Mouse (Mus musculus): ENCODE data around the gene Fpr1. TPM values are rescaled to one million over a fixed set of nuclear protein-coding genes. Genes with fewer than 3 reads are reported as not detected.
A peak's percentile ranks its signal among the peaks of the same experiment; 100 is the strongest.

The Fpr1 gene
- polyA plus RNA-seq, 1 experiment from 2014 or later, result 2.3 TPM

DNA sequence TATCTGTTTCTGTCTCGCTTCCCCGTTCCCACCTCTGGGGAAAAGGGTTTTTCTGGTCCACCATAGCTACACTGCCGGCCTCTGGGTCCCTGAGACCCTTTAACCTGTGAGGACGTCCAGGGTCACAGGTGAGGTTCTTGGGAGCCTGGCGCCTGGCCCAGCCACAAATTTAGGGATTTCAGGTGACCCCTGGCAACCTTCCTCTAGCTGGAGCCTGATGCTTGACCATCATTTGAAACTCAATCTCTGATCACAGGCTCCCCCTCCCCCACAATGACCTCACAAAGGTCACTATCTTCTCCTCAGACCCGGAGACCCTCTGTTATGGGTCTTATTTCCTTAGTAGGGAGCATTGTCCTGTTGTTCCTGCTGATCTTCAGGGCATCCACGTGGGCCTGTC lies 53.0 kb downstream of the Fpr1 start:
- Histone ChIP-seq H3K36me3 (no peaks in the 10 kb centered on the region), H3K4me1 (replicated peaks) (peaks cover 4% of the 10 kb centered on the region; the same call in 1 of the 2 replicates), H3K9me3 (replicated peaks) (no peaks in the 10 kb centered on the region), H3K27ac (no peak overlapping the region), H3K4me3 (replicated peaks) (no peak overlapping the region), H3K27me3 (peaks cover 32% of the 10 kb centered on the region), H3K4me2 (no peak overlapping the region), H3K9ac (no peak overlapping the region)
- 54% methylated on average over 7 of the region's 7 CpGs for WGBS (ENCODE audit: insufficient replicate concordance)
- ATAC-seq (ENCODE audit: low read depth) (no peak), DNase-seq (no peak)

DNA sequence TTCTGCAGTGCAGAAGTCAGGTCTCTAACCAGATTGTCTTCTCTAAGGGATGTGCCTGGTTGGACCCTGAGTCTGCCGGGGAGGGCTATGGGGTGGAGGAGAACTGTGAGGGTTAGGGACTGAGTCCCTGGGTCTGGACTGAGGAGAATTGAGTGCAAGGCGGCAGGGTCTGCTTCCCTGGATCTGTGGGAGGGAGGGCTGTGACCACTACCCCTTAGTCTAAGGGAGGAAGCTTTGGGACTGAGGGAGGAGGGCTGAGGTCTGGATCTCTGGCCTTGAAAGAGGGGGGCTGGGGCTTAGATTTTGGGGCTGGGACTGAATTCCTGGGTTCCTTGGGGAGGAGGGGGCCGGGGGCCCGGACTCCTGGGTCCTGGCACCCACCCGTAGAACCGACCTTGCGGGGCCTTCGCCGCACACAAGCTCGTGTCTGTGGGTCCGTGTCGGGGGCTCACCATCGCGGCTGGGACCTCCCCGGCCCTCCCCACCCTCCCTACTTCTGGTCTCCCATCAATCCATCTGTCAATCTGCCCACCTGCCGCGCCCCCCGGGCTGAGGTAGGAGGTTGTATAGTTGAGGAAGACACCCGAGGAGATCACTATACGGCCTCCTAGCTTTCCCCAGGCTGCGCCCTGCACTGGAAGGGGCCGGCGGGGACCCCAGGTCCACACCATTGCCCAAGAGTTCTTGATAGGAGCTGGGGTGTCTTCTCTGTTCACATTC lies 53.8 kb downstream of the Fpr1 start:
- no peak overlapping the region for H3K9ac ChIP-seq
- H3K4me1 ChIP-seq (replicated peaks), result peaks cover 5% of the 10 kb centered on the region; the same call in 1 of the 2 replicates
- H3K27ac ChIP-seq, result no peak overlapping the region
- whole genome bisulfite sequencing (ENCODE audit: insufficient replicate concordance), result 64% methylated on average over 22 of the region's 23 CpGs
- peak overlapping the region; percentile 61; the same call in 1 of the 2 replicates for H3K4me3 ChIP-seq (replicated peaks)
- no peak for DNase-seq
- ATAC-seq (ENCODE audit: low read depth), result no peak
- H3K4me2 ChIP-seq, result peak overlapping the region; percentile 62
- no peaks in the 10 kb centered on the region for H3K36me3 ChIP-seq
- peaks cover 34% of the 10 kb centered on the region for H3K27me3 ChIP-seq
- no peaks in the 10 kb centered on the region for H3K9me3 ChIP-seq (replicated peaks)

DNA sequence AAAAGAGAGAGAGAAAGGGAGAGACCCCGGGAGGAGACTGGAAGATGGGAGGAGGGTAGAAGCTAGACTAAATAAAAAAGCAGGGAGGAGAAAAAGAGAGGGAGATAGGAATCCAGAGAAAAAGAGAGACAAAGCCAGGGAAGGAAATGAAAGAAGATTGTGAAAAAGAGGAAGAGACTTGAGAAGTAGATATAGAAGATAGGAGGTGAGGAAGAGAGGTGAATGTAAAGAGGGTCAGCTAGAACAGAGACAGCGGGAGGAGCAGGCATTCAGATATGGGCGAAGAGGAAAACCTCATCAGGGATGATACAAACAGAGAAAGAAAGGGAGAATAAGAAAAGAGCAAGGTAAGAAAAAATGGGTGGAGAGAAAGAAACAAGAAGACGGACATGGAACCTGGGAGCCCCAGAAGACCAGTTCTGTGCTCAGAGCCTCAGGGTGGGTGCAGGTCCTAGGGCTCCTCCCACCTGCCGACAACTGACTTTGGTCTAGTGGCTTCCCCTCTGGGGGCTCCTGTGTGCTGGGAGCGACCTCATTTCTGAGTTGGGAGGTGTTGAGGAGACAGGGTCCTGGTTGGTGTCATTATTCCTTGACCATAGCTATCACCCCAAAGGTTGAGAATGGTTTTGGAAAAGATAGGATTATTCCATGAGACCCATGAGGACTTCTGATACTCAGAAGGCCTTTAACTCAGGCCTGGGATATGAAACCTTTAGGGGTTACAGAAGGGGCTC lies 54.5 kb downstream of the Fpr1 start:
- ATAC-seq (ENCODE audit: low read depth), result no peak
- Histone ChIP-seq H3K27ac (no peak overlapping the region), H3K4me1 (replicated peaks) (peaks cover 5% of the 10 kb centered on the region; the same call in 1 of the 2 replicates), H3K36me3 (no peaks in the 10 kb centered on the region), H3K4me3 (replicated peaks) (peak overlapping the region; percentile 61), H3K4me2 (peak overlapping the region; percentile 62), H3K27me3 (peaks cover 37% of the 10 kb centered on the region), H3K9me3 (replicated peaks) (no peaks in the 10 kb centered on the region), H3K9ac (no peak overlapping the region; the same call in 1 of the 2 replicates)
- WGBS (ENCODE audit: insufficient replicate concordance), result 15% methylated on average over 6 of the region's 6 CpGs
- no peak for DNase-seq

DNA sequence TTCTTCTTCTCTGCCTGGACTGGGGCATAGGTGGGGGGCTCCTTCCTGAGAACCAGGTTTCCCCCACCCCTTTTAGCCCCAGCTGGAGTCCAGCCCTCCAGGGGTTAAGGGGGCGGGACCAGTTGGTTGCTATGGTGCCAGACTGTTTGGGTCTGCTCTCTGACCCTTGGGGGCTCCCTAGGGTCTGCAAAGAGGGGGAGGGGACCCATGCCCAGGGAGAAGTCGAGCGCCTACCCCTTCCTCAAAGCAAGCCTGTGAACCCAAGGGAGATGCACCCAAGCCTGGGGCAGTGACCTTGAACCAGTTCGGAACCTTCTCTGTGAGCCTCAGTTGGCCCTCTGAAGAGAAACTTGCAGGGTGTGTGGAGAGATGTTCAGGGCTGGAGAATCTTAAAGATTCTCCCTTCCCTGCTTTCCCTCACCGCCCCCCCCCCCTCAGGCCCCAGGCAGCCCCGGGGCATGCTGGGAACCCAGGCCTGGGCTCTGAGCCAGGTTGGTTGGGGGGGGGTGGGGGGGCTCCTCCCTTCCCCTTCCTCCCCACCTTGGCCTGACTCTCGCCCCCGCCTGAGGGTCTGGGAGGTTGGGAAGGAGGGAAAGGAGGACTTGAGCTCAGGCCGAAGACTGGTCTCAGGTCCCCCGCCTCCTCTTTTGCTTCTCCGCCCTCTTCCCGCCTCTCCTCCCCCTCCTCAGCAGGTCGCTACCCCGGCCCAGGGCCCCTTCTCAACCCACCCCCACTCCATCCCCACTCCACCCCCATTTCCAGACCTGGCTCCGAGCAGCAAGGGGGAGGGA lies 55.4 kb downstream of the Fpr1 start:
- Histone ChIP-seq H3K36me3 (no peaks in the 10 kb centered on the region), H3K27me3 (peaks cover 37% of the 10 kb centered on the region), H3K9me3 (replicated peaks) (no peaks in the 10 kb centered on the region), H3K4me3 (replicated peaks) (peak overlapping the region; percentile 61), H3K4me1 (replicated peaks) (peaks cover 5% of the 10 kb centered on the region; the same call in 1 of the 2 replicates), H3K9ac (peak overlapping the region; percentile 50; the same call in 1 of the 2 replicates), H3K4me2 (peak overlapping the region; percentile 62), H3K27ac (peak overlapping the region; percentile 68)
- DNase-seq (no peak), ATAC-seq (ENCODE audit: low read depth) (peak; percentile 21)
- WGBS (ENCODE audit: insufficient replicate concordance), result 7% methylated on average over 9 of the region's 15 CpGs

DNA sequence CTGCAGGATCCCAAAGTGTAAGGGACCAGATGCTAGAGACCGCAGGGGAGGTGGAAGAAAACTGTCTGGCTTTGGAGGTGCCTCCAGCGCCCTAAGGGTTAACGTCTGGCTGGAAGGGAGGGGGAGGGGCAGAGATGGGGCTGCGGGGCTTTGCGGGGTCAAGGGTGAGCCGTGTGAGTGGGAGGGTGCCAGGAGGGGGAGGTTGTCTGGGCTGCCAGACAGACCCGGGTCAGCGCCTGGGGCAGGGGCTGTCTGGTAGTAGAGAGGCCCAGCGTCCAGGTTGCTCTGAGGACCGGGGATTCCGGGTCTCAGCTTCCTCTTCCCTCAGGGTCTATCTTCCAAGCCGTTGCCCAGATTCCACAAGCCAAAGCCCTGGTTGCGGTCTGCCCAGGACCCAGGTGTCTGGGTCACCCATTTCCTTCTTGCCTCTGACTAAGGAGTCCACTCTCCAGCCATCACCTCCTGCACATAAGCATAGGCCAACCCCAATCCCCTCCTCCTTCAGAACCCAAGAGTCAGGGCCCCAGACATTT lies 56.0 kb downstream of the Fpr1 start:
- under 1% methylated on average over 13 of the region's 13 CpGs for WGBS (ENCODE audit: insufficient replicate concordance)

DNA sequence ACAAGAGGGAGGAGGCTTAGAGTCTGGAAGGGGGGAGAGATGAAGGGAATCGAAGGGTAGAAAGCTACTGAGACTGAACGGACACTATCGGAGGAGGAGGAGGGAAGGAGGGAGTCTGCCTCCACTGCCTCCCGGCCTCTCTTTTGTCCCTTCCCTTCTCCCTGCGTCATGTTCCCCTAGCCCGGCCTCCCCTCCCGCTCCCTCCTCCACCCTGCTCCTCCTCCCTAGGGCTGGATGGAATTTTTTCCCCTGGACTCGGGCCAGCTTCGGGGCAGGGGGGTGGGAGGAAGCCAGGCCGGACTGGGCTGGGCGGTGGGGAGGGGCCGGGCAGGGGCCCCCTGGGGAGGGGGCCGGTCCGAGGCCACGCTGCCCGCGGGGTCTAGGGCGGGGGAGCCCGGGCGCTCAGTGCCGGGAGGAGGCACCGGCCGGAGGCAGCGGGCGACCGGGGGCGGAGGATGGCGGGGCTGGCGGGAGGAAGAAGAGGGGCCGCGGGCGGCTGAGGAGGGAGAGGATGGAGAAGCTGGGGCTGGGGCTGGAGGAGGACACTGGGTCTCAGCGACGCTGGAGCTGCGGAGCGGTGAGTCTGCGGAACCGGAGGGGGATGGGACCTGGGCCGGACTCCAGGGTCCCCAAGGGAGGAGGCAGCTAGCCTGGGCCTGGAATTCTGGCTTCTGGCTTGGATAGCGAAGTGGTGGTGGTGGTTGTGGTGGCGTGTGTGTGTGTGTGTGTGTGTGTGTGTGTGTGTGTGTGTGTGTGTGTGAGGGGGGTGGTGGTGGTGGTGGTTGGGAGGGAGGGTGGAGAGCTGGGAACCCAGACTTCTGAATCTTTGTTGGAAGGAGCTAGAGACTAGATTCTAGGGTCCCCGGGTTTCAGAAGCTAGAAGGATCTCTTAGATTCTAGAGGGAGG lies 56.7 kb downstream of the Fpr1 start, which contains the start of gene Spaca6:
Spaca6 (plus strand) TSS at position 408 of the 907 bp plus-strand sequence.
- H3K27me3 ChIP-seq, result peaks cover 37% of the 10 kb centered on the region
- peaks cover 5% of the 10 kb centered on the region; the same call in 1 of the 2 replicates for H3K4me1 ChIP-seq (replicated peaks)
- WGBS (ENCODE audit: insufficient replicate concordance), result 3% methylated on average over 37 of the region's 42 CpGs
- peak within 1 kb of the TSS; percentile 54 for H3K9ac ChIP-seq
- no peaks in the 10 kb centered on the region for H3K9me3 ChIP-seq (replicated peaks)
- H3K4me2 ChIP-seq, result peak within 1 kb of the TSS; percentile 62
- DNase-seq (no peak), ATAC-seq (ENCODE audit: low read depth) (peak; percentile 74)
- no peaks in the 10 kb centered on the region for H3K36me3 ChIP-seq
- peak within 1 kb of the TSS; percentile 69 for H3K27ac ChIP-seq
- H3K4me3 ChIP-seq (replicated peaks), result peak within 1 kb of the TSS; percentile 61

More for the DNA sequence above, 56.0 kb downstream of the Fpr1 start:
- Histone ChIP-seq H3K36me3 (no peaks in the 10 kb centered on the region), H3K4me2 (peak overlapping the region; percentile 62), H3K27me3 (peaks cover 37% of the 10 kb centered on the region), H3K9me3 (replicated peaks) (no peaks in the 10 kb centered on the region), H3K9ac (peak overlapping the region; percentile 50; the same call in 1 of the 2 replicates), H3K4me3 (replicated peaks) (peak overlapping the region; percentile 61), H3K4me1 (replicated peaks) (peaks cover 5% of the 10 kb centered on the region; the same call in 1 of the 2 replicates), H3K27ac (peak overlapping the region; percentile 68)
- ATAC-seq (ENCODE audit: low read depth), result peak; percentile 66
- DNase-seq, result no peak

MicroRNA genes within 50 kb of the gene (microRNA counts, 519-probe panel; counts per million panel counts)
- microRNA mmu-let-7e, result 6,337 counts per million, percentile 77 among the panel's probes with 10 or more counts
- microRNA mmu-miR-125a-3p, result 4,458 counts per million, percentile 41 among the panel's probes with 10 or more counts
- 6,934 counts per million, percentile 86 among the panel's probes with 10 or more counts for microRNA mmu-miR-125a-5p
- microRNA mmu-miR-99b, result 5,524 counts per million, percentile 64 among the panel's probes with 10 or more counts

Small RNA genes lying within 50 kb of the gene (microRNA-seq; reads per million reads assigned to microRNA genes)
- gene Gm25927 (not detected), gene Mir125a (1,605 reads per million, percentile 80 among the genes with 10 or more reads in this experiment), gene Mir99b (11,365 reads per million, percentile 94 among the genes with 10 or more reads in this experiment), gene Mirlet7e (not detected)

Other genes starting within 250 kb of the Fpr1 start
- gene Vmn2r90, start 180.2 kb downstream of the Fpr1 start, polyA plus RNA-seq (2015; fragmentation: Nextera tagmentation; extraction: Ambion mirVana), result not detected in 2 replicates
- 3.1 and 3.4 TPM in 2 replicates for gene Spaca6, start 56.8 kb downstream of the Fpr1 start, polyA plus RNA-seq (2015; fragmentation: Nextera tagmentation; extraction: Ambion mirVana)
- gene Has1, start 28.7 kb downstream of the Fpr1 start, polyA plus RNA-seq (2015; fragmentation: Nextera tagmentation; extraction: Ambion mirVana), result 0.05 TPM in 2 replicates
- gene Fpr2, start 3.9 kb upstream of the Fpr1 start, polyA plus RNA-seq (2015; fragmentation: Nextera tagmentation; extraction: Ambion mirVana), result 0.36 and 0.95 TPM in 2 replicates
- not detected in 2 replicates for gene Fpr3, start 3.9 kb upstream of the Fpr1 start, polyA plus RNA-seq (2015; fragmentation: Nextera tagmentation; extraction: Ambion mirVana)
- gene Fpr-rs4, start 137.8 kb upstream of the Fpr1 start, polyA plus RNA-seq (2015; fragmentation: Nextera tagmentation; extraction: Ambion mirVana), result not detected in 2 replicates
- not detected in 2 replicates for gene Vmn2r124, start 165.5 kb upstream of the Fpr1 start, polyA plus RNA-seq (2015; fragmentation: Nextera tagmentation; extraction: Ambion mirVana)
- gene Vmn2r91, start 201.1 kb upstream of the Fpr1 start, polyA plus RNA-seq (2015; fragmentation: Nextera tagmentation; extraction: Ambion mirVana), result not detected in 2 replicates